Mouse (Mus musculus): ENCODE data around the gene Efemp2.
"Not testable (repeated sequence)": the region's sequence is repeated elsewhere in the genome, so short reads cannot be mapped to it uniquely, and the experiment has no call there.

Gene Efemp2

GRCm38 (mm10) chr19:5477004-5477667 lies 3.4 kb downstream of the Efemp2 start:
- no peak for DNase-seq (ENCODE audit: low read depth)

GRCm38 (mm10) chr19:5477668-5478300 lies 4.0 kb downstream of the Efemp2 start:
- DNase-seq (ENCODE audit: low read depth), result no peak

- DNase-seq (ENCODE audit: low read depth), result no peak
Observed at GRCm38 (mm10) chr19:5480016-5480415, 6.3 kb downstream of the Efemp2 start.

GRCm38 (mm10) chr19:5481398-5481797 lies 7.6 kb downstream of the Efemp2 start:
- no peak for DNase-seq (ENCODE audit: low read depth)

GRCm38 (mm10) chr19:5483386-5484359 lies 9.9 kb downstream of the Efemp2 start:
- DNase-seq (ENCODE audit: low read depth), result no peak

- no peak for DNase-seq (ENCODE audit: low read depth)
Observed at GRCm38 (mm10) chr19:5484496-5484895, 10.7 kb downstream of the Efemp2 start.

GRCm38 (mm10) chr19:5485371-5485770 lies 11.6 kb downstream of the Efemp2 start:
- no peak for DNase-seq (ENCODE audit: low read depth)

- no peak for DNase-seq (ENCODE audit: low read depth)
Observed at GRCm38 (mm10) chr19:5485821-5486220, 12.1 kb downstream of the Efemp2 start.

- DNase-seq (ENCODE audit: low read depth), result no peak
Observed at GRCm38 (mm10) chr19:5486286-5486685, 12.5 kb downstream of the Efemp2 start.

GRCm38 (mm10) chr19:5486771-5487170 lies 13.0 kb downstream of the Efemp2 start:
- DNase-seq (ENCODE audit: low read depth), result no peak

- DNase-seq (ENCODE audit: low read depth), result peak; percentile 97
Observed at GRCm38 (mm10) chr19:5487768-5488550, 14.2 kb downstream of the Efemp2 start, which contains the start of gene Mus81. Gene Mus81 (minus strand): TSS chr19:5488402.

GRCm38 (mm10) chr19:5488878-5489571 lies 15.3 kb downstream of the Efemp2 start:
- DNase-seq (ENCODE audit: low read depth), result peak; percentile 96

GRCm38 (mm10) chr19:5489721-5490120 lies 16.0 kb downstream of the Efemp2 start:
- DNase-seq (ENCODE audit: low read depth), result not testable (repeated sequence)

GRCm38 (mm10) chr19:5490313-5490897 lies 16.7 kb downstream of the Efemp2 start, which contains the start of gene Cfl1:
Gene Cfl1 (plus strand): TSS chr19:5490455.
- peak; percentile 95 for DNase-seq (ENCODE audit: low read depth)

- peak; percentile 92 for DNase-seq (ENCODE audit: low read depth)
Observed at GRCm38 (mm10) chr19:5490898-5491708, 17.3 kb downstream of the Efemp2 start.

- no peak for DNase-seq (ENCODE audit: low read depth)
Observed at GRCm38 (mm10) chr19:5492641-5493040, 18.9 kb downstream of the Efemp2 start.

- not testable (repeated sequence) for DNase-seq (ENCODE audit: low read depth)
Observed at GRCm38 (mm10) chr19:5493301-5493721, 19.6 kb downstream of the Efemp2 start.

- no peak for DNase-seq (ENCODE audit: low read depth)
Observed at GRCm38 (mm10) chr19:5494314-5494713, 20.6 kb downstream of the Efemp2 start.

- no peak for DNase-seq (ENCODE audit: low read depth)
Observed at GRCm38 (mm10) chr19:5495353-5496051, 21.7 kb downstream of the Efemp2 start.
